Mouse (Mus musculus): Measurements from ENCODE around the gene Bex3. TPM values are rescaled to one million over a fixed set of nuclear protein-coding genes. Genes with fewer than 3 reads are reported as not detected.
"Not testable (repeated sequence)": the region's sequence is repeated elsewhere in the genome, so short reads cannot be mapped to it uniquely, and the experiment has no call there.

Bex3 gene
- 372 and 400 TPM in 2 replicates for polyA plus RNA-seq (2015; fragmentation: Nextera tagmentation; extraction: Ambion mirVana)

- H3K9me3 ChIP-seq (replicated peaks; ENCODE audit: control insufficient read depth, low read length); H3K27me3 ChIP-seq (ENCODE audit: control insufficient read depth, insufficient read depth, low read length); H3K4me1 ChIP-seq (ENCODE audit: control insufficient read depth, insufficient read depth, low read length); H3K36me3 ChIP-seq (ENCODE audit: control insufficient read depth, insufficient read depth): not testable (repeated sequence)
- H3K9ac ChIP-seq (ENCODE audit: low read length) = peak within 1 kb of the TSS; percentile 67
- WGBS = 47% methylated on average over 6 of the region's 30 CpGs
- peak within 1 kb of the TSS; percentile 54 for H3K4me3 ChIP-seq (ENCODE audit: low read length)
- H3K27ac ChIP-seq (ENCODE audit: low read length) = peak within 1 kb of the TSS; percentile 57
- peak; percentile 96 for ATAC-seq (replicated peaks; ENCODE audit: extremely low read depth, insufficient read depth, low FRiP score)
- peak within 1 kb of the TSS; percentile 56 for H3K4me2 ChIP-seq (ENCODE audit: low read depth, low read length)
These were observed at the start of gene Bex3 for GRCm38 (mm10) chrX:136269743-136270392. TSS of gene Bex3 (plus strand) at chrX:136270253.

GRCm38 (mm10) chrX:136223714-136224113 is 46.3 kb upstream of the Bex3 start:
- no peak overlapping the region for H3K4me2 ChIP-seq (ENCODE audit: low read depth, low read length)
- no peaks in the 10 kb centered on the region for H3K9me3 ChIP-seq (replicated peaks; ENCODE audit: control insufficient read depth, low read length)
- peak; percentile 58; the same call in 1 of the 2 replicates for ATAC-seq (replicated peaks; ENCODE audit: extremely low read depth, insufficient read depth, low FRiP score)
- H3K36me3 ChIP-seq (ENCODE audit: control insufficient read depth, insufficient read depth) = no peaks in the 10 kb centered on the region
- peaks cover 7% of the 10 kb centered on the region for H3K4me1 ChIP-seq (ENCODE audit: control insufficient read depth, insufficient read depth, low read length)
- no peak overlapping the region for H3K9ac ChIP-seq (ENCODE audit: low read length)
- H3K27ac ChIP-seq (ENCODE audit: low read length) = peak overlapping the region; percentile 55; the same call in 1 of the 2 replicates
- no peaks in the 10 kb centered on the region for H3K27me3 ChIP-seq (ENCODE audit: control insufficient read depth, insufficient read depth, low read length)
- no peak overlapping the region for H3K4me3 ChIP-seq (ENCODE audit: low read length)
- 55% methylated on average over 6 of the region's 6 CpGs for WGBS

GRCm38 (mm10) chrX:136227768-136228167 is 42.3 kb upstream of the Bex3 start:
- peak; percentile 67; the same call in 1 of the 2 replicates for ATAC-seq (replicated peaks; ENCODE audit: extremely low read depth, insufficient read depth, low FRiP score)
- 36% methylated on average over 5 of the region's 5 CpGs for WGBS
- H3K27ac ChIP-seq (ENCODE audit: low read length) = peak overlapping the region; percentile 40

GRCm38 (mm10) chrX:136238118-136238517 is 31.9 kb upstream of the Bex3 start:
- no peaks in the 10 kb centered on the region for H3K27me3 ChIP-seq (ENCODE audit: control insufficient read depth, insufficient read depth, low read length)
- WGBS = 43% methylated on average over 3 of the region's 3 CpGs
- H3K36me3 ChIP-seq (ENCODE audit: control insufficient read depth, insufficient read depth) = no peaks in the 10 kb centered on the region
- H3K27ac ChIP-seq (ENCODE audit: low read length) = no peak overlapping the region
- no peak overlapping the region for H3K4me3 ChIP-seq (ENCODE audit: low read length)
- no peak for ATAC-seq (replicated peaks; ENCODE audit: extremely low read depth, insufficient read depth, low FRiP score)
- no peak overlapping the region for H3K4me2 ChIP-seq (ENCODE audit: low read depth, low read length)
- H3K9me3 ChIP-seq (replicated peaks; ENCODE audit: control insufficient read depth, low read length) = no peaks in the 10 kb centered on the region
- no peak overlapping the region for H3K9ac ChIP-seq (ENCODE audit: low read length)
- H3K4me1 ChIP-seq (ENCODE audit: control insufficient read depth, insufficient read depth, low read length) = no peaks in the 10 kb centered on the region

More at GRCm38 (mm10) chrX:136227768-136228167, 42.3 kb upstream of the Bex3 start:
- H3K9ac ChIP-seq (ENCODE audit: low read length) = no peak overlapping the region
- H3K9me3 ChIP-seq (replicated peaks; ENCODE audit: control insufficient read depth, low read length) = no peaks in the 10 kb centered on the region
- no peak overlapping the region for H3K4me3 ChIP-seq (ENCODE audit: low read length)
- H3K4me2 ChIP-seq (ENCODE audit: low read depth, low read length) = no peak overlapping the region
- no peaks in the 10 kb centered on the region for H3K36me3 ChIP-seq (ENCODE audit: control insufficient read depth, insufficient read depth)
- H3K27me3 ChIP-seq (ENCODE audit: control insufficient read depth, insufficient read depth, low read length) = no peaks in the 10 kb centered on the region
- peaks cover 4% of the 10 kb centered on the region for H3K4me1 ChIP-seq (ENCODE audit: control insufficient read depth, insufficient read depth, low read length)

GRCm38 (mm10) chrX:136243181-136243580 is 26.9 kb upstream of the Bex3 start:
- H3K36me3 ChIP-seq (ENCODE audit: control insufficient read depth, insufficient read depth) = peaks cover 3% of the 10 kb centered on the region; the same call in 1 of the 2 replicates
- 60% methylated on average over 2 of the region's 2 CpGs for WGBS
- H3K4me2 ChIP-seq (ENCODE audit: low read depth, low read length) = no peak overlapping the region

GRCm38 (mm10) chrX:136244574-136245229 is 25.4 kb upstream of the Bex3 start, which contains the start of gene Tceal9:
TSS of gene Tceal9 (plus strand) at chrX:136245079.
- H3K27me3 ChIP-seq (ENCODE audit: control insufficient read depth, insufficient read depth, low read length) = no peaks in the 10 kb centered on the region
- H3K4me1 ChIP-seq (ENCODE audit: control insufficient read depth, insufficient read depth, low read length) = 0 out of 2 replicates have a peak, but pooled peaks cover 5% of the 10 kb centered on the region
- peak within 1 kb of the TSS; percentile 64 for H3K4me2 ChIP-seq (ENCODE audit: low read depth, low read length)
- peaks cover 3% of the 10 kb centered on the region; the same call in 1 of the 2 replicates for H3K36me3 ChIP-seq (ENCODE audit: control insufficient read depth, insufficient read depth)
- H3K9ac ChIP-seq (ENCODE audit: low read length) = peak within 1 kb of the TSS; percentile 77
- peak within 1 kb of the TSS; percentile 85 for H3K27ac ChIP-seq (ENCODE audit: low read length)
- ATAC-seq (replicated peaks; ENCODE audit: extremely low read depth, insufficient read depth, low FRiP score) = peak; percentile 92
- no peaks in the 10 kb centered on the region for H3K9me3 ChIP-seq (replicated peaks; ENCODE audit: control insufficient read depth, low read length)
- H3K4me3 ChIP-seq (ENCODE audit: low read length) = peak within 1 kb of the TSS; percentile 62
- WGBS = 23% methylated on average over 20 of the region's 20 CpGs

More at GRCm38 (mm10) chrX:136243181-136243580, 26.9 kb upstream of the Bex3 start:
- H3K9me3 ChIP-seq (replicated peaks; ENCODE audit: control insufficient read depth, low read length) = no peaks in the 10 kb centered on the region
- H3K27ac ChIP-seq (ENCODE audit: low read length) = no peak overlapping the region
- H3K4me1 ChIP-seq (ENCODE audit: control insufficient read depth, insufficient read depth, low read length) = 0 out of 2 replicates have a peak, but pooled peaks cover 3% of the 10 kb centered on the region
- H3K4me3 ChIP-seq (ENCODE audit: low read length) = no peak overlapping the region
- H3K27me3 ChIP-seq (ENCODE audit: control insufficient read depth, insufficient read depth, low read length) = no peaks in the 10 kb centered on the region
- ATAC-seq (replicated peaks; ENCODE audit: extremely low read depth, insufficient read depth, low FRiP score) = no peak
- no peak overlapping the region for H3K9ac ChIP-seq (ENCODE audit: low read length)

- Histone ChIP-seq H3K9me3 (replicated peaks; ENCODE audit: control insufficient read depth, low read length) (no peaks in the 10 kb centered on the region), H3K36me3 (ENCODE audit: control insufficient read depth, insufficient read depth) (peaks cover 3% of the 10 kb centered on the region; the same call in 1 of the 2 replicates), H3K9ac (ENCODE audit: low read length) (peak overlapping the region; percentile 77), H3K4me2 (ENCODE audit: low read depth, low read length) (peak overlapping the region; percentile 64), H3K27me3 (ENCODE audit: control insufficient read depth, insufficient read depth, low read length) (no peaks in the 10 kb centered on the region), H3K4me1 (ENCODE audit: control insufficient read depth, insufficient read depth, low read length) (0 out of 2 replicates have a peak, but pooled peaks cover 5% of the 10 kb centered on the region), H3K27ac (ENCODE audit: low read length) (peak overlapping the region; percentile 85), H3K4me3 (ENCODE audit: low read length) (peak overlapping the region; percentile 62)
- peak; percentile 50 for ATAC-seq (replicated peaks; ENCODE audit: extremely low read depth, insufficient read depth, low FRiP score)
- 9% methylated on average over 15 of the region's 15 CpGs for WGBS
These were observed 24.5 kb upstream of the Bex3 start for GRCm38 (mm10) chrX:136245521-136246071.

- H3K36me3 ChIP-seq (ENCODE audit: control insufficient read depth, insufficient read depth) = peaks cover 3% of the 10 kb centered on the region; the same call in 1 of the 2 replicates
- ATAC-seq (replicated peaks; ENCODE audit: extremely low read depth, insufficient read depth, low FRiP score) = no peak
- H3K27ac ChIP-seq (ENCODE audit: low read length) = no peak overlapping the region
- H3K4me1 ChIP-seq (ENCODE audit: control insufficient read depth, insufficient read depth, low read length) = peaks cover 5% of the 10 kb centered on the region; the same call in 1 of the 2 replicates
- no peaks in the 10 kb centered on the region for H3K27me3 ChIP-seq (ENCODE audit: control insufficient read depth, insufficient read depth, low read length)
- H3K4me2 ChIP-seq (ENCODE audit: low read depth, low read length) = no peak overlapping the region
- no peaks in the 10 kb centered on the region for H3K9me3 ChIP-seq (replicated peaks; ENCODE audit: control insufficient read depth, low read length)
- WGBS = 41% methylated on average over 6 of the region's 6 CpGs
- H3K4me3 ChIP-seq (ENCODE audit: low read length) = no peak overlapping the region
- no peak overlapping the region for H3K9ac ChIP-seq (ENCODE audit: low read length)
These were observed 21.2 kb upstream of the Bex3 start for GRCm38 (mm10) chrX:136248811-136249210.

All from heart, embryonic 16.5 days (tissue).